Mouse (Mus musculus) lung, postnatal 36 days (tissue): Measurements from ENCODE around the gene Ccsap.
"Not testable (repeated sequence)": the region's sequence is repeated elsewhere in the genome, so short reads cannot be mapped to it uniquely, and the experiment has no call there.

ENCODE experiments used
- DNase-seq: peaks from one replicate; pipeline ENCODE4 v3.0.0; 2022; ENCODE audit warnings: mixed read lengths

Gene Ccsap

GRCm38 (mm10) chr8:123832757-123833156 is 27.3 kb downstream of the Ccsap start:
- peak; percentile 79 for DNase-seq

- DNase-seq: no peak
These were observed 32.5 kb downstream of the Ccsap start for GRCm38 (mm10) chr8:123827523-123827922.

- DNase-seq: no peak
These were observed 33.3 kb downstream of the Ccsap start for GRCm38 (mm10) chr8:123826758-123827157.

GRCm38 (mm10) chr8:123826001-123826400 is 34.0 kb downstream of the Ccsap start:
- DNase-seq: no peak

GRCm38 (mm10) chr8:123823532-123824123 is 36.4 kb downstream of the Ccsap start:
- no peak for DNase-seq

- no peak for DNase-seq
These were observed 36.9 kb downstream of the Ccsap start for GRCm38 (mm10) chr8:123823111-123823510.

- DNase-seq: no peak
These were observed 39.2 kb downstream of the Ccsap start for GRCm38 (mm10) chr8:123820780-123821179.

GRCm38 (mm10) chr8:123819683-123820610 is 40.1 kb downstream of the Ccsap start:
- DNase-seq: no peak

- DNase-seq: no peak
These were observed 42.3 kb downstream of the Ccsap start for GRCm38 (mm10) chr8:123817747-123818146.

GRCm38 (mm10) chr8:123816939-123817338 is 43.1 kb downstream of the Ccsap start:
- DNase-seq: no peak

- DNase-seq: no peak
These were observed 44.7 kb downstream of the Ccsap start for GRCm38 (mm10) chr8:123815325-123815724.

- no peak for DNase-seq
These were observed 46.1 kb downstream of the Ccsap start for GRCm38 (mm10) chr8:123813892-123814266.

GRCm38 (mm10) chr8:123813173-123813891 is 46.7 kb downstream of the Ccsap start:
- no peak for DNase-seq

GRCm38 (mm10) chr8:123812227-123812626 is 47.8 kb downstream of the Ccsap start:
- no peak for DNase-seq

- DNase-seq: not testable (repeated sequence)
These were observed 50.7 kb downstream of the Ccsap start for GRCm38 (mm10) chr8:123809342-123809741.

- no peak for DNase-seq
These were observed 51.3 kb downstream of the Ccsap start for GRCm38 (mm10) chr8:123808671-123809070.

GRCm38 (mm10) chr8:123807852-123808573 is 52.0 kb downstream of the Ccsap start:
- no peak for DNase-seq

GRCm38 (mm10) chr8:123807024-123807431 is 53.0 kb downstream of the Ccsap start:
- DNase-seq: no peak

- DNase-seq: no peak
These were observed 53.6 kb downstream of the Ccsap start for GRCm38 (mm10) chr8:123806374-123806935.

- peak; percentile 88 for DNase-seq
These were observed 54.2 kb downstream of the Ccsap start, which contains the start of gene Rab4a for GRCm38 (mm10) chr8:123805718-123806373. Rab4a (plus strand) TSS chr8:123805985.

GRCm38 (mm10) chr8:123805209-123805717 is 54.7 kb downstream of the Ccsap start:
- no peak for DNase-seq

GRCm38 (mm10) chr8:123804586-123804985 is 55.4 kb downstream of the Ccsap start:
- no peak for DNase-seq
